Mouse (Mus musculus) myocyte (in vitro differentiated cells): ENCODE measurements around the gene Cdc123. TPM values are rescaled to one million over a fixed set of nuclear protein-coding genes. Genes with fewer than 3 reads are reported as not detected.
"Not testable (repeated sequence)": the region's sequence is repeated elsewhere in the genome, so short reads cannot be mapped to it uniquely, and the experiment has no call there.

Experiments
- H3K27me3 ChIP-seq: one replicate; pipeline ENCODE4 v1.6.1; 2011; ENCODE audit not compliant: control insufficient read depth, insufficient read depth, insufficient read length
- H3K36me3 ChIP-seq: one replicate; pipeline ENCODE4 v1.6.1; 2011; ENCODE audit not compliant: control insufficient read depth, insufficient read depth
- H3K4me2 ChIP-seq: one replicate; pipeline ENCODE4 v1.6.1; 2011; ENCODE audit warnings: low read depth, control low read depth
- H3K4me3 ChIP-seq: one replicate; pipeline ENCODE4 v1.5.1; 2011; ENCODE audit warnings: mild to moderate bottlenecking, control low read depth, moderate library complexity
- H3K79me2 ChIP-seq: one replicate; pipeline ENCODE4 v1.6.1; 2011; ENCODE audit not compliant: control insufficient read depth, insufficient read depth
- H3ac ChIP-seq: one replicate; pipeline ENCODE4 v1.6.1; 2011; ENCODE audit not compliant: control insufficient read depth, insufficient read length
- CEBPB ChIP-seq: IDR thresholded peaks from 2 replicates; pipeline ENCODE4 v1.6.1; 2011; ENCODE audit warnings: mild to moderate bottlenecking, moderate library complexity; ENCODE audit not compliant: poor library complexity, insufficient read depth, severe bottlenecking
- E2F4 ChIP-seq: IDR thresholded peaks from one replicate; pipeline ENCODE4 v1.6.1; 2011; ENCODE audit warnings: mild to moderate bottlenecking, control low read depth, moderate library complexity; ENCODE audit not compliant: insufficient read depth
- MAX ChIP-seq: IDR thresholded peaks from one replicate; pipeline ENCODE4 v1.6.1; 2011; ENCODE audit warnings: low read depth, mild to moderate bottlenecking, control low read depth
- MYOD1 ChIP-seq, 3 experiments: IDR thresholded peaks; one replicate each; pipeline ENCODE4 v1.6.1; 2011; ENCODE audit warnings: control low read depth in 2 of 3, low read depth in 2 of 3, mild to moderate bottlenecking in 2 of 3, moderate library complexity in 1 of 3; ENCODE audit not compliant: insufficient read length in 2 of 3, control insufficient read depth in 1 of 3
- MYOG ChIP-seq, 3 experiments: IDR thresholded peaks; one replicate each; pipeline ENCODE4 v1.6.1; 2011; ENCODE audit warnings: control low read depth in 2 of 3, low read depth in 2 of 3, mild to moderate bottlenecking in 2 of 3; ENCODE audit not compliant: insufficient read length in 2 of 3, control insufficient read depth in 1 of 3, insufficient read depth in 1 of 3
- POLR2A ChIP-seq: IDR thresholded peaks from one replicate; pipeline ENCODE4 v1.6.1; 2011; ENCODE audit warnings: low read depth, mild to moderate bottlenecking, control low read depth, moderate library complexity; ENCODE audit not compliant: insufficient read length
- POLR2AphosphoS2 ChIP-seq: IDR thresholded peaks from one replicate; pipeline ENCODE4 v1.6.1; 2011; ENCODE audit warnings: low read depth, control low read depth; ENCODE audit not compliant: insufficient read length
- REST ChIP-seq: IDR thresholded peaks from one replicate; pipeline ENCODE4 v1.6.1; 2011; ENCODE audit warnings: mild to moderate bottlenecking, control low read depth, moderate library complexity; ENCODE audit not compliant: insufficient read depth, insufficient read length
- SRF ChIP-seq: IDR thresholded peaks from one replicate; pipeline ENCODE4 v1.6.1; 2011; ENCODE audit warnings: low read depth; ENCODE audit not compliant: control insufficient read depth, insufficient read length
- TCF12 ChIP-seq: IDR thresholded peaks from one replicate; pipeline ENCODE4 v1.6.1; 2011; ENCODE audit warnings: mild to moderate bottlenecking, control low read depth; ENCODE audit not compliant: poor library complexity, insufficient read depth, severe bottlenecking
- TCF3 ChIP-seq: IDR thresholded peaks from one replicate; pipeline ENCODE4 v1.6.1; 2011; ENCODE audit warnings: low read depth, control low read depth; ENCODE audit not compliant: insufficient read length
- USF1 ChIP-seq: IDR thresholded peaks from one replicate; pipeline ENCODE4 v1.6.1; 2011; ENCODE audit warnings: low read depth, mild to moderate bottlenecking, control low read depth, moderate library complexity
- polyA plus RNA-seq: library from polyadenylated mRNA; unstranded; fragments of >200 nt; fragmentation: generic; extraction: Trizol; gene quantifications from one replicate; pipeline ENCODE4 v1.2.1, GENCODE M21; 2012; ENCODE audit warnings: missing spikeins

The Cdc123 gene
- polyA plus RNA-seq, 1 experiment, result 102 TPM

- TF ChIP-seq MYOD1 (IDR thresholded peaks at IDR 0.05; ENCODE audit: control insufficient read depth in 1 of 3, insufficient read length in 2 of 3, low read depth in 2 of 3) (no peak), POLR2AphosphoS2 (no peak), CEBPB (no peak), REST (no peak), TCF3 (no peak), SRF (no peak), POLR2A (no peak), USF1 (no peak), MAX (no peak), TCF12 (no peak), E2F4 (no peak), MYOG (IDR thresholded peaks at IDR 0.05; ENCODE audit: control insufficient read depth in 1 of 3, insufficient read depth in 1 of 3, insufficient read length in 2 of 3, low read depth in 2 of 3) (no peak)
- peaks cover 27% of the 10 kb centered on the region for H3K36me3 ChIP-seq
- H3K4me3 ChIP-seq, result no peak overlapping the region
Observed at GRCm38 (mm10) chr2:5810036-5810718, 34.8 kb downstream of the Cdc123 start.

DNA sequence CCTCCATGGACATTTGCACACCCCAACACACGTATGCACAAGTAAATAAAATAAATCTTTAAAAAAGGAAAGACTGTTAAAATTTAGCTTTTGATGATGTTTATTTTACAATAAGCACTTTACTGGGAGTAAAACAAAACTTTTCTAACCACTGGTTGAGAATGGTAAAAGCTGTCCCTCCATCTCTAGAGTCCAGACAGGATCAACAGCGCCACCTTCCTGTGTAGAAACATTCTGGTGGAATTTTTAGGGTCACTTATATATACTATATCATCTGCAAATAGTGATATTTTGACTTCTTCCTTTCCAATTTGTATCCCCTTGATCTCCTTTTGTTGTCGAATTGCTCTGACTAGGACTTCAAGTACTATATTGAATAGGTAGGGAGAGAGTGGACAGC lies 38.8 kb downstream of the Cdc123 start:
- not testable (repeated sequence) for H3K27me3 ChIP-seq, H3K79me2 ChIP-seq, H3ac ChIP-seq, H3K4me2 ChIP-seq, H3K4me3 ChIP-seq
- peaks cover 33% of the 10 kb centered on the region for H3K36me3 ChIP-seq

More at GRCm38 (mm10) chr2:5810036-5810718, 34.8 kb downstream of the Cdc123 start:
- Histone ChIP-seq H3ac (no peak overlapping the region), H3K79me2 (no peaks in the 10 kb centered on the region), H3K27me3 (no peaks in the 10 kb centered on the region), H3K4me2 (no peak overlapping the region)

- no peak overlapping the region for H3ac ChIP-seq
- H3K4me3 ChIP-seq, result no peak overlapping the region
- H3K27me3 ChIP-seq, result no peaks in the 10 kb centered on the region
- peaks cover 24% of the 10 kb centered on the region for H3K36me3 ChIP-seq
- TF ChIP-seq USF1 (no peak), REST (no peak), E2F4 (no peak), MAX (no peak), POLR2A (no peak), CEBPB (no peak), MYOG (IDR thresholded peaks at IDR 0.05; ENCODE audit: control insufficient read depth in 1 of 3, insufficient read depth in 1 of 3, insufficient read length in 2 of 3, low read depth in 2 of 3) (no peak), TCF12 (no peak), POLR2AphosphoS2 (no peak)
- no peak overlapping the region for H3K4me2 ChIP-seq
- no peaks in the 10 kb centered on the region for H3K79me2 ChIP-seq
Observed at GRCm38 (mm10) chr2:5805228-5805627, 39.7 kb downstream of the Cdc123 start.

- no peak overlapping the region for H3ac ChIP-seq
- H3K4me3 ChIP-seq, result no peak overlapping the region
- no peaks in the 10 kb centered on the region for H3K79me2 ChIP-seq
- H3K27me3 ChIP-seq, result no peaks in the 10 kb centered on the region
- H3K36me3 ChIP-seq, result peaks cover 24% of the 10 kb centered on the region
- TF ChIP-seq USF1, result no peak
- TF ChIP-seq CEBPB, result no peak
- TF ChIP-seq MYOD1 (IDR thresholded peaks at IDR 0.05; ENCODE audit: control insufficient read depth in 1 of 3, insufficient read length in 2 of 3, low read depth in 2 of 3), result no peak
- TF ChIP-seq TCF3, result no peak
- no peak for TF ChIP-seq TCF12
- H3K4me2 ChIP-seq, result no peak overlapping the region
Observed at GRCm38 (mm10) chr2:5804440-5805045, 40.4 kb downstream of the Cdc123 start.

DNA sequence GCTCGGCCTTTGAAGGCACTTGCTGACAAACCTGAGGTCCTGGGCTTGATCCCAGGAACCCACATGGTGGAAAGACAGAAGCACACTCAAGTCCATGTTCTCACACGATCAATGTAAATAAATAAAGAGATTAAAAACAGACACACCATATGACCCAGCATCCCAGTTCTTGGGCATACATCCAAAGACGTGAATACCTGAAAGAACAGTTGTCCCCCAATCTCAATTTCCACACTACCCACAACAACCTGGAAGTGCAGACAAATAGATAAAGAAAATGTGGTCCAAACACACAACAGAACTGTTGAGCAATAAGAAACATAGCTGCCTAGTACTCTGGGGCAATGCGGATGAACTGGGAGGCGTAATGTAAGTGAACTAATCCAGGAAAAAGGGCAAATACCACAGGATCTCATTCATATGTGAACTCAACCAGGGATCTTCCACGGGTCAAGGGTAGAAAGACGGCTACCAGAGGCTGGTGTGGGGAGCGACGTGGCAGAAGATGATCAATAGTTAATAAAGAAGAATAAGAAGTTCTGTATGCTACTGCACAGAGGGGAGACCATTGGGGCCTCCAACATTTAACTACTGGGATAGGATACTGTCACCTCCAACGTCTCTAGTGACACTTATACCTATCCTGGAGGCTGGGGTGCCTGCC lies 42.9 kb downstream of the Cdc123 start:
- no peak for TF ChIP-seq MYOD1 (IDR thresholded peaks at IDR 0.05; ENCODE audit: control insufficient read depth in 1 of 3, insufficient read length in 2 of 3, low read depth in 2 of 3)
- no peak for TF ChIP-seq CEBPB
- TF ChIP-seq TCF3, result no peak
- no peak for TF ChIP-seq POLR2A
- TF ChIP-seq TCF12, result no peak
- TF ChIP-seq SRF, result no peak
- no peak for TF ChIP-seq POLR2AphosphoS2
- TF ChIP-seq E2F4, result no peak
- TF ChIP-seq REST, result no peak
- TF ChIP-seq MAX, result no peak
- no peak for TF ChIP-seq USF1
- no peak overlapping the region for H3K4me3 ChIP-seq
- no peaks in the 10 kb centered on the region for H3K79me2 ChIP-seq
- no peak overlapping the region for H3K4me2 ChIP-seq
- no peaks in the 10 kb centered on the region for H3K27me3 ChIP-seq
- no peak overlapping the region for H3ac ChIP-seq
- peaks cover 18% of the 10 kb centered on the region for H3K36me3 ChIP-seq
